Mouse (Mus musculus): ENCODE results near the gene Olfr667.

GRCm38 (mm10) chr7:104933940-104934339 is 12.7 kb upstream of the Olfr667 start, which contains the start of gene Olfr669:
- TF ChIP-seq POLR2A (IDR thresholded peaks at IDR 0.05; ENCODE audit: low read depth, low read length) (no peak), CTCF (IDR thresholded peaks at IDR 0.05; ENCODE audit: borderline replicate concordance, insufficient read depth, low read length) (no peak)
